Mouse (Mus musculus) thymus, adult 2 months (tissue): ENCODE measurements around the gene Tenm4.

Experiments used
- CTCF ChIP-seq: fragments of 200-500 bp; IDR thresholded peaks from 2 replicates; pipeline ENCODE4 v1.5.1; 2012; ENCODE audit warnings: mild to moderate bottlenecking, control low read depth, low read length, moderate library complexity, borderline replicate concordance; ENCODE audit not compliant: control insufficient read depth, poor library complexity, insufficient read depth; ENCODE audit errors: extremely low read depth
- POLR2A ChIP-seq: fragments of 200-500 bp; IDR thresholded peaks from 2 replicates; pipeline ENCODE4 v1.6.1; 2012; ENCODE audit warnings: mild to moderate bottlenecking, low read length, control low read depth, moderate library complexity; ENCODE audit not compliant: control insufficient read depth, poor library complexity, insufficient read depth; ENCODE audit errors: extremely low read depth

DNA sequence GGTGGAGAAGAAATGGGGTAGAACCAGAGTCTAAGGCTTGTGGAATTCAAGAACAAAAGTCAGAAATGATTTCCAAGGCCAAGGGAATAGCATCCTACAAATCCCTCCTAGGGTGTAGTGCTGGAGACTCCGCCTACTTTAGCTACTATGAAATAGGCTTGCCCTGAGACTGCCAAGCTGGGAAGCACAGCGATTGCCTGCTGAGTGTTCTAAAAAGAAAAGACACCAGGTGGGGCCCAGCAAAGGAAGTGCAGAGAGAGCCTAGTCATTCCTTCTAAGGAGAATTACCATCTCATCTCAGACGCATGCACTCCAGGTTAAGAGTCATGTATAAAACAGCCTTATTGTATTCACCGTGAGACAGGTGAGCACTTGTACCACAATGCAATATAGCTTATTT lies 601.9 kb downstream of the Tenm4 start:
- TF ChIP-seq CTCF (no peak), POLR2A (no peak)
